Mouse (Mus musculus) midbrain, embryonic 10.5 days (tissue): ENCODE measurements at regions not wholly inside any gene's neighbourhood (a gene's known extent, or its start where the extent isn't known, plus 50 kb on each side); places are given as distances from the start of the nearest gene placed in this dataset.

ENCODE experiments used
- DNase-seq: peaks from one replicate; pipeline ENCODE4 v3.0.0-alpha.2; 2017; ENCODE audit warnings: low spot score
- H3K27ac ChIP-seq: fragments of 300-500 bp; sonication (generic); replicated peaks from 2 replicates; pipeline ENCODE4 v1.5.1; 2016; ENCODE audit warnings: mild to moderate bottlenecking
- H3K27me3 ChIP-seq: fragments of 300-500 bp; sonication (generic); 2 replicates; pipeline ENCODE4 v1.6.1; 2016; ENCODE audit warnings: low read depth, mild to moderate bottlenecking; ENCODE audit not compliant: poor library complexity, severe bottlenecking
- H3K36me3 ChIP-seq: fragments of 300-500 bp; sonication (generic); 2 replicates; pipeline ENCODE4 v1.6.1; 2016; ENCODE audit warnings: mild to moderate bottlenecking, moderate library complexity
- H3K4me1 ChIP-seq: fragments of 300-500 bp; sonication (generic); 2 replicates; pipeline ENCODE4 v1.6.1; 2016
- H3K4me3 ChIP-seq: fragments of 300-500 bp; sonication (generic); 2 replicates; pipeline ENCODE4 v1.5.1; 2016; ENCODE audit warnings: mild to moderate bottlenecking, moderate library complexity
- H3K9me3 ChIP-seq: fragments of 300-500 bp; sonication (generic); replicated peaks from 2 replicates; pipeline ENCODE4 v1.6.1; 2016; ENCODE audit warnings: mild to moderate bottlenecking
- WGBS: fragments of 180-500 bp; shearing (Covaris S2); methylation state at CpG from one replicate; pipeline ENCODE4 v1.1.7; 2016; 5-methylcytosine and 5-hydroxymethylcytosine counted together

DNA sequence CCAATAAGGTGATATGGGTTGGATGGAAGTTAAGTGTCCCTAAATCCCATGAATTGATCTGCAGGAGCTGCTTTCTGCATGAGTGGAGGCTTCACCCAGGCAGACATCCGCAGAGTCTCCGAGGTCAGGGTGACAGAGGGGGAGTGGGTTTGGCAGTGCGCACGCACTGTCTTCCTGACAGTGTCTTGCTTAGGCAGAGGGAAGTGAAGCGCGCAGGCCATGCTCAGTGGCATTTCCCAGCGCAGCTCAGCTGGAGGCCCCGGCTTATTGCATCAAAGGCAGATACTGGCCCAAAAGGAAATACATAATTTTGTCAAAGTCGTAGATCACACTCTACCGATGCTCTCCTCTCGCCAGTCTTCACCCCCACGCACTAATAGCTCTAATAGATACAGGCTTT, 252.7 kb upstream of the Dnajc24 start:
- H3K27me3 ChIP-seq, result no peaks in the 10 kb centered on the region
- H3K4me3 ChIP-seq, result no peak overlapping the region
- H3K9me3 ChIP-seq, result no peaks in the 10 kb centered on the region
- peaks cover 9% of the 10 kb centered on the region for H3K4me1 ChIP-seq
- H3K36me3 ChIP-seq, result no peaks in the 10 kb centered on the region
- H3K27ac ChIP-seq, result no peak overlapping the region
- peak; percentile 26 for DNase-seq
- WGBS, result 40% methylated on average over 12 of the region's 12 CpGs

GRCm38 (mm10) chr2:106234358-106234757, 231.0 kb upstream of the Dnajc24 start:
- WGBS, result 79% methylated on average over 4 of the region's 4 CpGs
- DNase-seq, result no peak
- H3K27ac ChIP-seq, result no peak overlapping the region

GRCm38 (mm10) chr2:106231136-106231535, 227.8 kb upstream of the Dnajc24 start:
- H3K4me3 ChIP-seq, result no peak overlapping the region
- H3K9me3 ChIP-seq, result no peaks in the 10 kb centered on the region
- no peak overlapping the region for H3K27ac ChIP-seq
- no peak for DNase-seq
- 90% methylated on average over 5 of the region's 5 CpGs for WGBS
- H3K27me3 ChIP-seq, result no peaks in the 10 kb centered on the region
- H3K36me3 ChIP-seq, result no peaks in the 10 kb centered on the region
- H3K4me1 ChIP-seq, result peaks cover 5% of the 10 kb centered on the region

More at GRCm38 (mm10) chr2:106234358-106234757, 231.0 kb upstream of the Dnajc24 start:
- H3K27me3 ChIP-seq, result no peaks in the 10 kb centered on the region
- no peaks in the 10 kb centered on the region for H3K9me3 ChIP-seq
- no peak overlapping the region for H3K4me3 ChIP-seq
- H3K36me3 ChIP-seq, result no peaks in the 10 kb centered on the region
- peaks cover 5% of the 10 kb centered on the region for H3K4me1 ChIP-seq

DNA sequence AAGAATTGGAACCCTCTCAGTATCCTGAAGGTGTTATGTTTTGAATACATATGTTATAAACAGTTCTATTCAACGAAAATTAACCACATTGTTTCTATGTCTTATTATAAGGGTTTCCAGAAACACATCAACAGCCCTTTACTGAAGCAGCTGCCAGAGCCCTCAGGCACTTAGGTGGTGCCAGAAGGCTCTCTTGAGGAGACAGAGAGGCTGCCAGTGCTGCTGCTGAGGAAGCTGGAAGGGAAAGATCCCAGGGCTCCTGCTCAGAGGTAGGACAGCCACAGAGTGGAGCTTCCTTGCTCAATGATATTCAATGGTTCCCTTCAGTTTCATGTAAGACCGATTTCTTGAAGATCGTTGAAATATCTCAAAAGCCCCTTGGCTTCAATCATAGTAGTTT, 226.7 kb upstream of the Dnajc24 start:
- Histone ChIP-seq H3K4me1 (peaks cover 5% of the 10 kb centered on the region), H3K27ac (no peak overlapping the region), H3K9me3 (no peaks in the 10 kb centered on the region), H3K27me3 (no peaks in the 10 kb centered on the region), H3K4me3 (no peak overlapping the region), H3K36me3 (no peaks in the 10 kb centered on the region)
- 84% methylated on average over 3 of the region's 3 CpGs for WGBS
- DNase-seq, result no peak

DNA sequence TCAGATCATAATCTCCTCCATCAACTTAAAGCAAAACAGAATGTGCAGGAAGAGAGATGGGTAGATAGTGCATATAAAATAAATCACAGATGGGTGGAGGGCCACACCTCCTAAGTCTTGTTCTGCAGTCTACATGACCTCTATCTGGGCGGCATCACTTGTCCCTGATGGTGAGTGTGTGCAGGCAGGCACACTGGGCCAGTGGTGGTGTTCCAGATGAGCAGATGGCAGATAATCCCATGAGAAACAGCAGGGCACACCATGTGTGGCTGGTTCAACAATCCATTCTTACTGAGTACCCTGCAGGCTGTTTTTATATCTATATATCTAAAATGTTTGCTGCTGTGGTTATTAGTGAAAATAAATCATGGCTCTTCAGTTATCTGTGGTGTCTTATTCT, 224.9 kb upstream of the Dnajc24 start:
- Histone ChIP-seq H3K4me1 (no peaks in the 10 kb centered on the region), H3K9me3 (no peaks in the 10 kb centered on the region), H3K4me3 (no peak overlapping the region), H3K27ac (no peak overlapping the region), H3K27me3 (no peaks in the 10 kb centered on the region), H3K36me3 (no peaks in the 10 kb centered on the region)
- no peak for DNase-seq
- 84% methylated on average over 1 of the region's 1 CpGs for WGBS

DNA sequence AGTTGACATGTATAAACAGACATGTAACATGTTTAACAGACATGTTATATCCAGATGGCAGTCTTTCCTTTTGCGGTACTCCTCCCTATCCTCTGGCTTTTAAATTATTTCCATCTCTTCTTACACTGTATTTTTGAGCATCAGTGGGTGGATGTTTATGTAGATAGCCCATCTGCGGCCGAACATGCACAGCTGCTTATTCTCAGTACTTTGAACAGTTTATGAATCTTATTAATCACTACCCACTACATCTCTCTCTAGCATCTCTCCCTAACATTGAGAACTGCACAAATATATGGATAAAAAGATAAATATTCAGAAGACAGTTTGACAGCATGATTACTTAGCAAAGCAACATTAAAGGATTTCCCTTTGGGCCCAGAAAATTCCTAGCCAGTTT, 212.8 kb upstream of the Dnajc24 start:
- H3K4me1 ChIP-seq, result 0 out of 2 replicates have a peak, but pooled peaks cover 4% of the 10 kb centered on the region
- H3K9me3 ChIP-seq, result no peaks in the 10 kb centered on the region
- no peak for DNase-seq
- H3K27me3 ChIP-seq, result no peaks in the 10 kb centered on the region
- no peak overlapping the region for H3K4me3 ChIP-seq
- WGBS, result 91% methylated on average over 3 of the region's 3 CpGs
- no peak overlapping the region for H3K27ac ChIP-seq
- H3K36me3 ChIP-seq, result no peaks in the 10 kb centered on the region

- Histone ChIP-seq H3K27ac (no peak overlapping the region), H3K36me3 (no peaks in the 10 kb centered on the region), H3K4me3 (no peak overlapping the region), H3K27me3 (no peaks in the 10 kb centered on the region), H3K4me1 (0 out of 2 replicates have a peak, but pooled peaks cover 4% of the 10 kb centered on the region), H3K9me3 (no peaks in the 10 kb centered on the region)
- 61% methylated on average over 4 of the region's 4 CpGs for WGBS
- no peak for DNase-seq
These were observed 210.4 kb upstream of the Dnajc24 start for GRCm38 (mm10) chr2:106213740-106214139.

GRCm38 (mm10) chr2:106210773-106211172, 207.4 kb upstream of the Dnajc24 start:
- Histone ChIP-seq H3K4me1 (0 out of 2 replicates have a peak, but pooled peaks cover 4% of the 10 kb centered on the region), H3K9me3 (no peaks in the 10 kb centered on the region), H3K36me3 (no peaks in the 10 kb centered on the region), H3K27me3 (no peaks in the 10 kb centered on the region), H3K4me3 (no peak overlapping the region), H3K27ac (no peak overlapping the region)
- WGBS, result 80% methylated on average over 1 of the region's 1 CpGs
- DNase-seq, result no peak

GRCm38 (mm10) chr2:106208767-106209250, 205.5 kb upstream of the Dnajc24 start:
- 72% methylated on average over 4 of the region's 4 CpGs for WGBS
- Histone ChIP-seq H3K4me3 (no peak overlapping the region), H3K36me3 (no peaks in the 10 kb centered on the region), H3K9me3 (no peaks in the 10 kb centered on the region), H3K27me3 (no peaks in the 10 kb centered on the region), H3K4me1 (0 out of 2 replicates have a peak, but pooled peaks cover 1% of the 10 kb centered on the region), H3K27ac (no peak overlapping the region)
- no peak for DNase-seq

DNA sequence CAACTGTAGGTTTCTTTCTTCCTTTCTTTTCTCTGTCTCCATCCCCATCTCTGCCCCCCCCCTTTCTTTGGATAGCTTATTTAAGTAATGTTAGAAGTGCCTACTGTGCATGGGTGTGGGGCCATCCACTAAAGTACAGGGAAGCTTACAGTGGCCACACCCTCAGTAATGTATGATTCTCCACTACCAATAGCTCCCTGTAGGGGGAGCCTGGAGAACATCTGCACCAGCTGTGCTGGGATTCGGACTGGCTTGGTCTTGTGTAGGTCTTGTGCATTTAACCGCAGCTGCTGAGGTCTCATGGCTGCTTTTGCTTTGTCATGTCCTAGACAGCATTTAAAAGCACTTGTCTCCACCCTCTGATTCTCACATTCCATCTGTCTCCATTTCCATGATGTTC, 196.8 kb upstream of the Dnajc24 start:
- Histone ChIP-seq H3K4me3 (no peak overlapping the region), H3K27me3 (peaks cover 17% of the 10 kb centered on the region), H3K27ac (no peak overlapping the region), H3K4me1 (peaks cover 4% of the 10 kb centered on the region), H3K36me3 (no peaks in the 10 kb centered on the region), H3K9me3 (0 out of 2 replicates have a peak, but pooled peaks cover 4% of the 10 kb centered on the region)
- no peak for DNase-seq
- 89% methylated on average over 2 of the region's 2 CpGs for WGBS

GRCm38 (mm10) chr2:106195170-106195569, 191.8 kb upstream of the Dnajc24 start:
- H3K27ac ChIP-seq, result no peak overlapping the region; the same call in 1 of the 2 replicates
- H3K4me1 ChIP-seq, result peaks cover 48% of the 10 kb centered on the region
- H3K4me3 ChIP-seq, result peak overlapping the region; percentile 56; the same call in 1 of the 2 replicates
- H3K27me3 ChIP-seq, result peaks cover 48% of the 10 kb centered on the region
- WGBS, result 9% methylated on average over 7 of the region's 7 CpGs
- 0 out of 2 replicates have a peak, but pooled peaks cover 2% of the 10 kb centered on the region for H3K9me3 ChIP-seq
- H3K36me3 ChIP-seq, result no peaks in the 10 kb centered on the region
- DNase-seq, result peak; percentile 43

DNA sequence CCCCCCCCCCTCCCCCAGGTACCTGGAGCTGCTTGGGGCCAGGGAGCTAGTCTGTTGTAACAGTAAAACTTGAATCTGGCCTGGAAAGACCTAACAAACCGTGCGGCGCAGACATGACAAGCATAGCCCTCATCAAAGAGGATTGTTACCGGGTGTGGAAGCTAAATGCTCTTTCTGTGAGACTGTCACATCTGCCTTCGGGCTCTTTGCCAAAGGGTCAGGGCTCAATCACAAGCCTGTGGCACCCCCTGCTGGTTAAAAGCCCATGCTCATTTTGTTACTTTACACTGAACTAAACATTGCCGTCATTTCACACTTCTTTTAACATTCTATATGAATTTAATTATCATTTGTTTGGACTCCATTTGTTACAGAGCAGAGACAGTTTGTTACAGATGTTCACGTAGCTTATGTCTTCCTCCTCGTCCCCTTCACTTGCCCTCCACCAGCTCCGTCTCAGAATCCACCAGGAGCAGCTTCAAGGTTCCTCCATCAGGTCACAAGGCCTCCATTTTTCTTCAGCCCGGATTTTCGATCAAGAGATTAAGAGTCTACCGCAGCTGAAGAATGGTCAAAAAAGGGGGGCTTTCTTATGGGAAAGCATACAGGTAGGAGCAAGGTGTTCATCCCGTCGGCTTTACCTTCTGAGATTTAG, 191.1 kb upstream of the Dnajc24 start:
- no peaks in the 10 kb centered on the region for H3K9me3 ChIP-seq
- peaks cover 53% of the 10 kb centered on the region for H3K27me3 ChIP-seq
- peak; percentile 87 for DNase-seq
- peak overlapping the region; percentile 56 for H3K4me3 ChIP-seq
- WGBS, result 8% methylated on average over 14 of the region's 14 CpGs
- peaks cover 48% of the 10 kb centered on the region for H3K4me1 ChIP-seq
- H3K27ac ChIP-seq, result peak overlapping the region; percentile 86
- H3K36me3 ChIP-seq, result no peaks in the 10 kb centered on the region

DNA sequence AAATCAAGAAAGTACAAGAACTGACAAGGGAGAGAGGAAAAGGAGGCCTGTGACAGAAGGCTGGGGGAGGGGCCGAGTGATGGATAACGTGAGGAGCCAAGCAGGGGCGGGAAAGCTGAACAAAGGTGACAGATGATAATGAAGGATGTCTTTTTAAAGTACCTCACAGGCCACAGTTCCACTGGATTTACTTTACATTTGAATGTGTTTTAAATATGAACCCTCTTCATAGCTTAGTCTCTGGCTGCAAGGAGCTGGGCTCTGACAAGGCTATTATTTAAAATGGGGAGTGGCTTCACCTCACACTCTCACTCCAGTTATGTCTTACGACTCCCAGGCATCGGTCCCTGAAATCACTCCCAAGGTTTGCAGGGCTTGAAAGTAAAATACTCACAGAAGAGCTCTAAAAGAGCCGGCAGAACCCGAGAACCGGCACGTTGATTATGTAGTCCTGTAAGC, 190.6 kb upstream of the Dnajc24 start:
- H3K36me3 ChIP-seq, result no peaks in the 10 kb centered on the region
- DNase-seq, result peak; percentile 60

More for the DNA sequence above, 190.6 kb upstream of the Dnajc24 start:
- WGBS, result 1% methylated on average over 9 of the region's 9 CpGs
- H3K27ac ChIP-seq, result peak overlapping the region; percentile 86
- peaks cover 59% of the 10 kb centered on the region for H3K27me3 ChIP-seq
- H3K4me1 ChIP-seq, result peaks cover 48% of the 10 kb centered on the region
- H3K9me3 ChIP-seq, result no peaks in the 10 kb centered on the region
- peak overlapping the region; percentile 56 for H3K4me3 ChIP-seq
